Mouse (Mus musculus): ENCODE results near the gene Esp15. TPM values are rescaled to one million over a fixed set of nuclear protein-coding genes. Genes with fewer than 3 reads are reported as not detected.
"Not testable (repeated sequence)": the region's sequence is repeated elsewhere in the genome, so short reads cannot be mapped to it uniquely, and the experiment has no call there.

Esp15 gene
- not detected in 2 replicates for polyA plus RNA-seq (2016; fragmentation: Nextera tagmentation; extraction: Ambion mirVana)

DNA sequence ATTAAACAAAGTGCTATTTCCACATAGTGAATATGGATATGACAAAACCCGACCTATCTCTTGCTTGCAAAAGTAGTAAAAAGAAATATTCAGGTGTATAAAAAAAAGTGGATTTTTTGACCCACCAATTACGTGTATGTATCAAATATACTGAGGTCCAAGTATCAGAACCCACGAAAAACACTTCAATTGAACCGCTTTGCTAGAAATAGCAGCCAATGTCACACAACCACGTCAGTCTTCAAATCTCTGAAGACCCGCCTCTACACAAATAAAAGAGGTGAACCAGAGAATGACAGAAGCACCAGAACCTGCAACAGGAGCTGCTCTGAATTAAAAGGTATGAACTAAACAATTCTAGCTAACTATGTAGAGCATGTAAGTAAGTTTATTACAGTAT is at the start of gene Esp15:
Esp15 (plus strand) TSS at position 301 of the 400 bp plus-strand sequence.
- WGBS = 78% methylated on average over 6 of the region's 6 CpGs
- not testable (repeated sequence) for H3K36me3 ChIP-seq

DNA sequence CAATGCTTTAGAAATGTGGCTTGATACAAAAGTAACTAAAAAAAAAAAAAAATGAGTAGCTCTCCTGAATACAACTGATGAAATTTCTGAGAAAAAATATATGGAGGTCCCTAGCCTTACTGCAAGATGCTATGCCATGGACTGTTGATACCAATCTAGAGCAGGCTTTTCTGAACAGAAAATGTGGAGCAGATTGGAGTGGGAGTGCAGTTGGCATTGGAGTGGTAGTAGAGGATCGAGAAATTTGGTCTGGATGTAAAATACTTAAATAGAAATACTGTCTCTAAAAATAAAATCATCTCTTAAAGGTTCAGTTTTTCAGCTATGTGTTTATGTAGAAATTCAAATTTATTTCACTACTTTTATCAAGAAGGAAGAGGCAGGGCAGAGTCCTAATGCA is 49.2 kb upstream of the Esp15 start:
- H3K4me1 ChIP-seq = no peaks in the 10 kb centered on the region
- H3K27me3 ChIP-seq = no peaks in the 10 kb centered on the region
- H3K9ac ChIP-seq = no peak overlapping the region
- no peaks in the 10 kb centered on the region for H3K36me3 ChIP-seq
- 77% methylated on average over 1 of the region's 1 CpGs for WGBS
- no peak overlapping the region for H3K4me3 ChIP-seq
- no peak overlapping the region for H3K27ac ChIP-seq
- H3K4me2 ChIP-seq (replicated peaks) = no peak overlapping the region
- no peak for ATAC-seq (ENCODE audit: low FRiP score)
- 0 out of 2 replicates have a peak, but pooled peaks cover 4% of the 10 kb centered on the region for H3K9me3 ChIP-seq (replicated peaks)

More for the DNA sequence above, at the start of gene Esp15:
- H3K27ac ChIP-seq; H3K4me3 ChIP-seq; ATAC-seq (ENCODE audit: low FRiP score); H3K4me2 ChIP-seq (replicated peaks); H3K9ac ChIP-seq; H3K9me3 ChIP-seq (replicated peaks); H3K27me3 ChIP-seq; H3K4me1 ChIP-seq: not testable (repeated sequence)

Other genes with a start within 250 kb of the Esp15 start
- gene Esp18, start 234.6 kb upstream of the Esp15 start, polyA plus RNA-seq (2016; fragmentation: Nextera tagmentation; extraction: Ambion mirVana) = not detected in 2 replicates
- gene Esp16, start 104.8 kb upstream of the Esp15 start, polyA plus RNA-seq (2016; fragmentation: Nextera tagmentation; extraction: Ambion mirVana) = not detected in 2 replicates